Mouse (Mus musculus) erythroid progenitor cell, adult 5-6 weeks (primary cell): ENCODE measurements at regions not wholly inside any gene's neighbourhood (a gene's known extent, or its start where the extent isn't known, plus 50 kb on each side); places are given as distances from the start of the nearest gene placed in this dataset.

ENCODE experiments used
- ATAC-seq: replicated peaks from 2 replicates; pipeline ENCODE4 v1.8.0; 2016; ENCODE audit warnings: moderate number of reproducible peaks, mild to moderate bottlenecking, moderate TSS enrichment, inconsistent platforms; ENCODE audit not compliant: poor library complexity, low FRiP score, severe bottlenecking

- ATAC-seq, result no peak
These were observed 58.1 kb upstream of the Cdkn2b start for GRCm38 (mm10) chr4:89368850-89369524.

- no peak for ATAC-seq
These were observed 55.8 kb upstream of the Cdkn2b start for GRCm38 (mm10) chr4:89366581-89367141.

- no peak for ATAC-seq
These were observed 55.0 kb upstream of the Cdkn2b start for GRCm38 (mm10) chr4:89365875-89366274.

- ATAC-seq, result no peak
These were observed 52.4 kb upstream of the Cdkn2b start for GRCm38 (mm10) chr4:89363150-89363683.

GRCm38 (mm10) chr4:89362650-89363049 is 51.8 kb upstream of the Cdkn2b start:
- ATAC-seq, result no peak

GRCm38 (mm10) chr4:89361316-89361715 is 50.5 kb upstream of the Cdkn2b start:
- no peak for ATAC-seq
